Mouse (Mus musculus): Measurements from ENCODE around the gene Trim52. TPM values are rescaled to one million over a fixed set of nuclear protein-coding genes. Genes with fewer than 3 reads are reported as not detected.
"Not testable (repeated sequence)": the region's sequence is repeated elsewhere in the genome, so short reads cannot be mapped to it uniquely, and the experiment has no call there.

The Trim52 gene
- polyA plus RNA-seq, 1 experiment from 2014 or later, result not detected

- no peak for ATAC-seq
- 82% methylated on average over 2 of the region's 2 CpGs for WGBS
- Histone ChIP-seq H3K36me3 (ENCODE audit: control insufficient read depth, insufficient read depth, low read length) (no peaks in the 10 kb centered on the region), H3K4me1 (ENCODE audit: control insufficient read depth, insufficient read depth, low read length) (no peaks in the 10 kb centered on the region), H3K4me2 (ENCODE audit: low read length) (no peak overlapping the region), H3K27ac (ENCODE audit: low read length) (no peak overlapping the region), H3K9me3 (replicated peaks; ENCODE audit: control insufficient read depth, low read length, poor library complexity, severe bottlenecking) (no peaks in the 10 kb centered on the region), H3K27me3 (ENCODE audit: control insufficient read depth, insufficient read depth, low read depth, low read length) (no peaks in the 10 kb centered on the region), H3K9ac (ENCODE audit: low read depth, low read length) (no peak overlapping the region), H3K4me3 (ENCODE audit: low read depth, low read length) (no peak overlapping the region)
Measured at GRCm38 (mm10) chr14:106151188-106151587, 45.2 kb downstream of the Trim52 start.

GRCm38 (mm10) chr14:106154879-106155576, 49.0 kb downstream of the Trim52 start:
- WGBS, result 88% methylated on average over 7 of the region's 7 CpGs
- no peaks in the 10 kb centered on the region for H3K36me3 ChIP-seq (ENCODE audit: control insufficient read depth, insufficient read depth, low read length)
- no peaks in the 10 kb centered on the region for H3K27me3 ChIP-seq (ENCODE audit: control insufficient read depth, insufficient read depth, low read depth, low read length)
- no peaks in the 10 kb centered on the region for H3K9me3 ChIP-seq (replicated peaks; ENCODE audit: control insufficient read depth, low read length, poor library complexity, severe bottlenecking)
- no peaks in the 10 kb centered on the region for H3K4me1 ChIP-seq (ENCODE audit: control insufficient read depth, insufficient read depth, low read length)
- H3K4me2 ChIP-seq (ENCODE audit: low read length), result no peak overlapping the region
- no peak overlapping the region for H3K9ac ChIP-seq (ENCODE audit: low read depth, low read length)
- H3K27ac ChIP-seq (ENCODE audit: low read length), result no peak overlapping the region
- no peak overlapping the region for H3K4me3 ChIP-seq (ENCODE audit: low read depth, low read length)
- ATAC-seq, result no peak

- Histone ChIP-seq H3K36me3 (ENCODE audit: control insufficient read depth, insufficient read depth, low read length) (no peaks in the 10 kb centered on the region), H3K4me1 (ENCODE audit: control insufficient read depth, insufficient read depth, low read length) (no peaks in the 10 kb centered on the region), H3K9me3 (replicated peaks; ENCODE audit: control insufficient read depth, low read length, poor library complexity, severe bottlenecking) (no peaks in the 10 kb centered on the region), H3K4me2 (ENCODE audit: low read length) (no peak overlapping the region), H3K27ac (ENCODE audit: low read length) (no peak overlapping the region), H3K4me3 (ENCODE audit: low read depth, low read length) (no peak overlapping the region), H3K27me3 (ENCODE audit: control insufficient read depth, insufficient read depth, low read depth, low read length) (no peaks in the 10 kb centered on the region), H3K9ac (ENCODE audit: low read depth, low read length) (no peak overlapping the region)
- ATAC-seq, result no peak
- 83% methylated on average over 1 of the region's 1 CpGs for WGBS
Measured at GRCm38 (mm10) chr14:106156533-106156932, 50.5 kb downstream of the Trim52 start.

- H3K9ac ChIP-seq (ENCODE audit: low read depth, low read length), result no peak overlapping the region
- WGBS, result 27% methylated on average over 3 of the region's 3 CpGs
- no peak overlapping the region for H3K27ac ChIP-seq (ENCODE audit: low read length)
- no peaks in the 10 kb centered on the region for H3K27me3 ChIP-seq (ENCODE audit: control insufficient read depth, insufficient read depth, low read depth, low read length)
- H3K4me1 ChIP-seq (ENCODE audit: control insufficient read depth, insufficient read depth, low read length), result no peaks in the 10 kb centered on the region
- no peaks in the 10 kb centered on the region for H3K9me3 ChIP-seq (replicated peaks; ENCODE audit: control insufficient read depth, low read length, poor library complexity, severe bottlenecking)
- no peaks in the 10 kb centered on the region for H3K36me3 ChIP-seq (ENCODE audit: control insufficient read depth, insufficient read depth, low read length)
- no peak for ATAC-seq
- H3K4me2 ChIP-seq (ENCODE audit: low read length), result no peak overlapping the region
- H3K4me3 ChIP-seq (ENCODE audit: low read depth, low read length), result no peak overlapping the region
Measured at GRCm38 (mm10) chr14:106162331-106162730, 56.3 kb downstream of the Trim52 start.

- no peaks in the 10 kb centered on the region for H3K9me3 ChIP-seq (replicated peaks; ENCODE audit: control insufficient read depth, low read length, poor library complexity, severe bottlenecking)
- H3K4me1 ChIP-seq (ENCODE audit: control insufficient read depth, insufficient read depth, low read length), result no peaks in the 10 kb centered on the region
- H3K36me3 ChIP-seq (ENCODE audit: control insufficient read depth, insufficient read depth, low read length), result no peaks in the 10 kb centered on the region
- no peak overlapping the region for H3K9ac ChIP-seq (ENCODE audit: low read depth, low read length)
- H3K4me2 ChIP-seq (ENCODE audit: low read length), result no peak overlapping the region
- H3K27me3 ChIP-seq (ENCODE audit: control insufficient read depth, insufficient read depth, low read depth, low read length), result no peaks in the 10 kb centered on the region
- no peak overlapping the region for H3K4me3 ChIP-seq (ENCODE audit: low read depth, low read length)
- no peak for ATAC-seq
- no peak overlapping the region for H3K27ac ChIP-seq (ENCODE audit: low read length)
Measured at GRCm38 (mm10) chr14:106163196-106163595, 57.2 kb downstream of the Trim52 start.

- not testable (repeated sequence) for H3K9ac ChIP-seq (ENCODE audit: low read depth, low read length); H3K4me2 ChIP-seq (ENCODE audit: low read length); H3K27ac ChIP-seq (ENCODE audit: low read length); H3K9me3 ChIP-seq (replicated peaks; ENCODE audit: control insufficient read depth, low read length, poor library complexity, severe bottlenecking); H3K36me3 ChIP-seq (ENCODE audit: control insufficient read depth, insufficient read depth, low read length); H3K4me3 ChIP-seq (ENCODE audit: low read depth, low read length); H3K27me3 ChIP-seq (ENCODE audit: control insufficient read depth, insufficient read depth, low read depth, low read length); H3K4me1 ChIP-seq (ENCODE audit: control insufficient read depth, insufficient read depth, low read length); ATAC-seq
Measured at GRCm38 (mm10) chr14:106163933-106164332, 57.9 kb downstream of the Trim52 start.

- peak; percentile 71; the same call in 1 of the 2 replicates for ATAC-seq
- Histone ChIP-seq H3K4me3 (ENCODE audit: low read depth, low read length) (no peak overlapping the region), H3K4me2 (ENCODE audit: low read length) (no peak overlapping the region), H3K4me1 (ENCODE audit: control insufficient read depth, insufficient read depth, low read length) (no peaks in the 10 kb centered on the region), H3K27me3 (ENCODE audit: control insufficient read depth, insufficient read depth, low read depth, low read length) (no peaks in the 10 kb centered on the region), H3K9ac (ENCODE audit: low read depth, low read length) (no peak overlapping the region), H3K36me3 (ENCODE audit: control insufficient read depth, insufficient read depth, low read length) (no peaks in the 10 kb centered on the region), H3K27ac (ENCODE audit: low read length) (no peak overlapping the region), H3K9me3 (replicated peaks; ENCODE audit: control insufficient read depth, low read length, poor library complexity, severe bottlenecking) (no peaks in the 10 kb centered on the region)
- 27% methylated on average over 5 of the region's 5 CpGs for WGBS
Measured at GRCm38 (mm10) chr14:106176879-106177278, 70.9 kb downstream of the Trim52 start.

- Histone ChIP-seq H3K27ac (ENCODE audit: low read length) (no peak overlapping the region), H3K9ac (ENCODE audit: low read depth, low read length) (no peak overlapping the region), H3K4me1 (ENCODE audit: control insufficient read depth, insufficient read depth, low read length) (no peaks in the 10 kb centered on the region), H3K9me3 (replicated peaks; ENCODE audit: control insufficient read depth, low read length, poor library complexity, severe bottlenecking) (no peaks in the 10 kb centered on the region), H3K4me2 (ENCODE audit: low read length) (no peak overlapping the region), H3K36me3 (ENCODE audit: control insufficient read depth, insufficient read depth, low read length) (no peaks in the 10 kb centered on the region), H3K27me3 (ENCODE audit: control insufficient read depth, insufficient read depth, low read depth, low read length) (no peaks in the 10 kb centered on the region), H3K4me3 (ENCODE audit: low read depth, low read length) (no peak overlapping the region)
- ATAC-seq, result no peak
- 88% methylated on average over 4 of the region's 4 CpGs for WGBS
Measured at GRCm38 (mm10) chr14:106178245-106178644, 72.2 kb downstream of the Trim52 start.

- Histone ChIP-seq H3K4me3 (ENCODE audit: low read depth, low read length) (no peak overlapping the region), H3K9ac (ENCODE audit: low read depth, low read length) (no peak overlapping the region), H3K27me3 (ENCODE audit: control insufficient read depth, insufficient read depth, low read depth, low read length) (no peaks in the 10 kb centered on the region), H3K4me1 (ENCODE audit: control insufficient read depth, insufficient read depth, low read length) (no peaks in the 10 kb centered on the region), H3K27ac (ENCODE audit: low read length) (no peak overlapping the region), H3K4me2 (ENCODE audit: low read length) (no peak overlapping the region), H3K9me3 (replicated peaks; ENCODE audit: control insufficient read depth, low read length, poor library complexity, severe bottlenecking) (no peaks in the 10 kb centered on the region), H3K36me3 (ENCODE audit: control insufficient read depth, insufficient read depth, low read length) (no peaks in the 10 kb centered on the region)
- WGBS, result 52% methylated on average over 8 of the region's 8 CpGs
- no peak for ATAC-seq
Measured at GRCm38 (mm10) chr14:106179102-106179727, 73.2 kb downstream of the Trim52 start.
